Mouse (Mus musculus): ENCODE results near the gene Rpp30. TPM values are rescaled to one million over a fixed set of nuclear protein-coding genes. Genes with fewer than 3 reads are reported as not detected.

Gene Rpp30
- polyA plus RNA-seq, 1 experiment, result 23.5 TPM

DNA sequence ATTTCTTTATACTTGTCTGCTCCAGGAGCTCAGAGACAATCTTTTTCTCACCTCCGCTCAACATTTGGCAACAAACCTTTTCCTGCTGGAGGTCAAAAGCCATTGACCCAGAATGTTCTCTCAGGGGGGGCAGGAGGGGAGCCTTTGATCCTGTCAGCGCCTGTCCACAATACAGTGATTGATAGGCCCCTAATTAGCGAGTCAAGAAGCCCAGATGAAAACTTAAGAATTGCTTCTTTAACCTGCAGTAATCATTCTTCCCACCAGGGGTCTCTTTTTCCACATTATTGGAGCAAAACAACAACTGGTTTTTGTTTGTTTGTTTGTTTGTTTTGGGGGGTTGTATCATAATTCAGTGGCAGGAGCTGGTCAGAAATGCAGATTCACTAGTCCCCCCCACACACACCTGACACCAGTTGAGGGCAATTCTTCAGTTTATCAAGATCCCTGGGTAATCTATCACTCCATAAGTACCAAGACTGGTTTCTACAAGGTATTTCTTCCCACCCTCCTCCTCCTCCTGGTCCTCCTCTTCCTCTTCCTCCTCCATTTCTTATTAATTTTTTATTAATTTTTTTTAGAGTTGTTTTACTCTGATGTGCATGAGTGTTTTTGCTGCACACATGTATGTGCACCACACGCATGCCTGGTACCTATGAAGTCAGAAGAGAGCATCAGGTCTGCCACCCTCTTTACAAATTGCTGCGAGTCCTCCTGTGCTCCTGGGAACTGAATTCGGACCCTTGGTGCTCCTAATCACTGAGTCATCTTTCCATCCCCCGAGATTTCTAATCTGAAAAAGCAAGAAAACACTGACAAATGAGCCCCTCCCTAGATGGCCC lies 27.8 kb downstream of the Rpp30 start:
- Histone ChIP-seq H3K4me3 (ENCODE audit: control insufficient read depth, low read depth, low read length) (no peak overlapping the region), H3K27me3 (ENCODE audit: control insufficient read depth, insufficient read depth, low read length) (no peaks in the 10 kb centered on the region), H3K36me3 (ENCODE audit: control insufficient read depth, insufficient read depth, low read length) (no peaks in the 10 kb centered on the region), H3K27ac (ENCODE audit: control insufficient read depth, insufficient read depth, low read depth, low read length) (no peak overlapping the region), H3K4me1 (ENCODE audit: control insufficient read depth, insufficient read depth, low read length) (peaks cover 6% of the 10 kb centered on the region)
- TF ChIP-seq CTCF (IDR thresholded peaks at IDR 0.05; ENCODE audit: control insufficient read depth, insufficient read depth, insufficient replicate concordance, low read depth, low read length) (no peak), POLR2A (IDR thresholded peaks at IDR 0.05; ENCODE audit: control insufficient read depth, low read depth, low read length) (no peak)

DNA sequence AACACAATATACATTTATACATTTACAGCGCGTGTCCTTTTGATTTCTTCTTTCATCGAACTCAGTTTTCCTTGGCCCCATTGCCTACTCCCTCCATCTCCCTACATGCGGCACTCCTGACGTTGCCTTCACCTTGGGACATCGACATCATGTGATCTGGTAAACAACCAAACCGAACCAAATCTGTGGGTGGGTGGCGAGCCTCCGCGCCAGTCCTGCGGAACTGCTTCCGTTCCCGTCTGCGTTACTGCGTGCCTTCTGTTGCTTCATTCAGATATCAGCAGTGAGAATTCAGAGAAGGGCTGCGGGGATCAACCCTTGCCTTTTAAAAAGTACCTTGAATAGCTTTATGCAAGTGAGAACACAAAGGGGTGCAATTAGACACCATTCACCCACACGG lies 28.5 kb downstream of the Rpp30 start:
- Histone ChIP-seq H3K4me1 (ENCODE audit: control insufficient read depth, insufficient read depth, low read length) (peaks cover 6% of the 10 kb centered on the region), H3K4me3 (ENCODE audit: control insufficient read depth, low read depth, low read length) (no peak overlapping the region)

DNA sequence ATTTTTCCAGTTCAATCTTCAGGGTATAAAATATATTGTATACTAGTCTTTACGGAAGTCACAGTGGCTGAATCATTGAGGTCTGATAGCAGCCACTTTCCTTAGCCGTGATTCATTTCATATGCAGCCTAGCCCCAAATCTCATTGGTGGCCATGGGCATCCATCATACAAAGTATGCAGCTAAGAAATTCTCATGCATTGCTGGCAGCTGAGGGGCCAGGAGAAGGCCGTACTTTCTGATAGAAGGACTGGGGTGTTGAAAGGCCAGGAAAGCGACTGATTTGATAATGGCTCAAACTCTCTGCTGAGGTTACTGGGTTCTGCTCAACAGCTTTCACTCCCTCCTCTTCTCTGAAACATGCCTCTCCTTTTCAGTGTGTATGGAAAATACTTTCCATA lies 32.7 kb downstream of the Rpp30 start:
- no peak overlapping the region for H3K4me3 ChIP-seq (ENCODE audit: control insufficient read depth, low read depth, low read length)
- H3K4me1 ChIP-seq (ENCODE audit: control insufficient read depth, insufficient read depth, low read length), result no peaks in the 10 kb centered on the region; the same call in 1 of the 2 replicates
- no peak overlapping the region for H3K27ac ChIP-seq (ENCODE audit: control insufficient read depth, insufficient read depth, low read depth, low read length)
- no peaks in the 10 kb centered on the region for H3K36me3 ChIP-seq (ENCODE audit: control insufficient read depth, insufficient read depth, low read length)
- TF ChIP-seq POLR2A (IDR thresholded peaks at IDR 0.05; ENCODE audit: control insufficient read depth, low read depth, low read length) (no peak), CTCF (IDR thresholded peaks at IDR 0.05; ENCODE audit: control insufficient read depth, insufficient read depth, insufficient replicate concordance, low read depth, low read length) (no peak)
- H3K27me3 ChIP-seq (ENCODE audit: control insufficient read depth, insufficient read depth, low read length), result no peaks in the 10 kb centered on the region

More for the DNA sequence above, 28.5 kb downstream of the Rpp30 start:
- no peaks in the 10 kb centered on the region for H3K36me3 ChIP-seq (ENCODE audit: control insufficient read depth, insufficient read depth, low read length)
- TF ChIP-seq CTCF (IDR thresholded peaks at IDR 0.05; ENCODE audit: control insufficient read depth, insufficient read depth, insufficient replicate concordance, low read depth, low read length) (no peak), POLR2A (IDR thresholded peaks at IDR 0.05; ENCODE audit: control insufficient read depth, low read depth, low read length) (no peak)
- H3K27ac ChIP-seq (ENCODE audit: control insufficient read depth, insufficient read depth, low read depth, low read length), result no peak overlapping the region
- no peaks in the 10 kb centered on the region for H3K27me3 ChIP-seq (ENCODE audit: control insufficient read depth, insufficient read depth, low read length)

DNA sequence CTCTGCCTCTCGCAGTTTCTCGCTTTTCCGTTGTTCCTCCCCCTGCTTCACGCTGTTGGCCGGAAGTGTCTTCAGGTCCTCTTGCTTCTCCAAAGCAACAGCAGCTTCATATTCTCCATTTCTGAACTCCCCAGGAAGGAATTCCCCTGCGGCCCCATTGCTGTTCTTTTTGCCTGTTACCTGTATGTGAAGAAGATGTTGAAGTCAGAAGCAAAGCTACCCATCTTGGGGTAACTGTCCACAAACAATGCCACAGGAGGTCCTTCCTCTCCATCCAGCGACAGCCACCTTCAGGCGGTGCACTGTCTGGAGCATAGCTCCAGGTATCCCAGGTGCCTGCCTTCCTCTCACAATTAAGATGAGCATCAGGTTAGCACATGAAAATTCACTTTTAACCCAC lies 35.7 kb downstream of the Rpp30 start:
- H3K36me3 ChIP-seq (ENCODE audit: control insufficient read depth, insufficient read depth, low read length), result no peaks in the 10 kb centered on the region
- H3K27me3 ChIP-seq (ENCODE audit: control insufficient read depth, insufficient read depth, low read length), result no peaks in the 10 kb centered on the region
- TF ChIP-seq CTCF (IDR thresholded peaks at IDR 0.05; ENCODE audit: control insufficient read depth, insufficient read depth, insufficient replicate concordance, low read depth, low read length) (no peak), POLR2A (IDR thresholded peaks at IDR 0.05; ENCODE audit: control insufficient read depth, low read depth, low read length) (no peak)
- no peak overlapping the region for H3K4me3 ChIP-seq (ENCODE audit: control insufficient read depth, low read depth, low read length)
- H3K4me1 ChIP-seq (ENCODE audit: control insufficient read depth, insufficient read depth, low read length), result no peaks in the 10 kb centered on the region; the same call in 1 of the 2 replicates
- H3K27ac ChIP-seq (ENCODE audit: control insufficient read depth, insufficient read depth, low read depth, low read length), result no peak overlapping the region

DNA sequence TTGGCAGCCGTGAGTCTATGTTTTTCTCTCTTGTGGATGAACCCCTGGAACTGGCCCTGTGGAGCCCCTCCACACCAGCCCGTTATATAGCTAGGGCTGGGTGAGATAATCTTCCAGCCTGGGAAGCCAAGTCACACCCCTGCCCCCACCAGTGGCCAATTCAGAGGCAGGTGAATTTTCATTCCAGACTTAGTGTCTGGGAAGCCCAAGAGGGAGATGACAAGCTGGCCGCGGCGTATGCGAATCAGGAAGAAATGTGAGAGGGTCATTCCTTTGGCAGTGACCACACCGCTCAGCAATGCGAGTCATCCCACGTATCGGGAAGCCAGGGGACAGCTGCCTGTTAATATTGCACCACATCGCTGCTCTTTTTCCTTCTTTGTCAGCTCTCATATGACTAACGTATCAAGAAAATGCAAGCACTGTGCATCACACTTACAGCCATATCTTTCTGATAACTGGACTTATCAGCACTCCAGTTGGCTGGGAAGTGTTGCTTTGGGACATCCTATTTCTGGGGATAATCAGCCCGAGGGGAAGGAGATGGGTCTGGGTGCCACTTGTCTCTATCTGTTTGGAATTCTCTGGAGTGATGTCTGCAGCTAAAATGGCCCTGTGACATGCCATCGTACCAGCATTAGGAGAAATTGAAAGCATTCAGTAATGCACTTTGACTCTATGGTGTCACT lies 36.4 kb downstream of the Rpp30 start, which contains the start of gene Ankrd1:
TSS of gene Ankrd1 (minus strand) at position 317 of the 689 bp plus-strand sequence.
- Histone ChIP-seq H3K4me3 (ENCODE audit: control insufficient read depth, low read depth, low read length) (no peak within 1 kb of the TSS), H3K36me3 (ENCODE audit: control insufficient read depth, insufficient read depth, low read length) (no peaks in the 10 kb centered on the region), H3K4me1 (ENCODE audit: control insufficient read depth, insufficient read depth, low read length) (no peaks in the 10 kb centered on the region; the same call in 1 of the 2 replicates), H3K27ac (ENCODE audit: control insufficient read depth, insufficient read depth, low read depth, low read length) (no peak within 1 kb of the TSS), H3K27me3 (ENCODE audit: control insufficient read depth, insufficient read depth, low read length) (no peaks in the 10 kb centered on the region)
- TF ChIP-seq CTCF (IDR thresholded peaks at IDR 0.05; ENCODE audit: control insufficient read depth, insufficient read depth, insufficient replicate concordance, low read depth, low read length), result no peak
- TF ChIP-seq POLR2A (IDR thresholded peaks at IDR 0.05; ENCODE audit: control insufficient read depth, low read depth, low read length), result no peak

DNA sequence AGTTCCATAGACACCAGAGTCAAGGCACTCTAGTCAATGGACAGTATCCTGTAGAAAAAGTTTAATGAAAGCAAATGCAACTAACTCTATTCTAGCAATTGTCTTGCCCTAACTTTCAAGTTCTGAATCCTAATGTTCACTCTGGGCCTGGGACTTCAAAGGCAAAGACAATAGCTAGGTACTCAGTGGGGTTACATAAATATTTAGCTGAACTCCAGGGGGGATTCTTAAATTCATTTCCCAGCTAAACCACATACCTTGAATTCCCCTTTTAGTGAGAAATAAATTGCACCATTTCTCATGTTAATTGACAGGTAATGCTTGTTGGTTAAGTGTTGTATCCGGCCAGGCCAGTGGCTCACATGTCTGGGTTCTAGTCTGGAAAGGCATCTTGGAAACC lies 40.7 kb downstream of the Rpp30 start:
- no peaks in the 10 kb centered on the region for H3K27me3 ChIP-seq (ENCODE audit: control insufficient read depth, insufficient read depth, low read length)
- TF ChIP-seq CTCF (IDR thresholded peaks at IDR 0.05; ENCODE audit: control insufficient read depth, insufficient read depth, insufficient replicate concordance, low read depth, low read length) (no peak), POLR2A (IDR thresholded peaks at IDR 0.05; ENCODE audit: control insufficient read depth, low read depth, low read length) (no peak)
- H3K4me3 ChIP-seq (ENCODE audit: control insufficient read depth, low read depth, low read length), result no peak overlapping the region
- peaks cover 3% of the 10 kb centered on the region for H3K4me1 ChIP-seq (ENCODE audit: control insufficient read depth, insufficient read depth, low read length)
- no peaks in the 10 kb centered on the region for H3K36me3 ChIP-seq (ENCODE audit: control insufficient read depth, insufficient read depth, low read length)
- no peak overlapping the region for H3K27ac ChIP-seq (ENCODE audit: control insufficient read depth, insufficient read depth, low read depth, low read length)

DNA sequence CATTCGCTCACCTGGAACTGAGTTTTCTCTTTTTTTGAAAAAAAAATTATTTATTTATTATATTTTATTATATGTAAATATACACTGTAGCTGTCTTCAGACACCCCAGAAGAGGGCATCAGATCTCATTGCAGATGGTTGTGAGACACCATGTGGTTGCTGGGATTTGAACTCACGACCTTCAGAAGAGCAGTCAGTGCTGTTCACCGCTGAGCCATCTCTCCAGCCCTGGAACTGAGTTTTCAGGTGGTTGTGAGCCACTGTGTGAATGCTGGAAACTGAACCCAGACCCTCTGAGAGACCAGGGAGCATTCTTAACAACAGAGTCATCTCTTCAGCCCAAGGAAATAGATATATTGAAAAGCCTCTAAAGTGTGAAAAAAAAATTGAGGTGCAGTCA lies 44.9 kb downstream of the Rpp30 start:
- H3K36me3 ChIP-seq (ENCODE audit: control insufficient read depth, insufficient read depth, low read length), result no peaks in the 10 kb centered on the region
- no peak overlapping the region for H3K27ac ChIP-seq (ENCODE audit: control insufficient read depth, insufficient read depth, low read depth, low read length)
- H3K4me1 ChIP-seq (ENCODE audit: control insufficient read depth, insufficient read depth, low read length), result peaks cover 8% of the 10 kb centered on the region
- no peak overlapping the region for H3K4me3 ChIP-seq (ENCODE audit: control insufficient read depth, low read depth, low read length)
- no peaks in the 10 kb centered on the region for H3K27me3 ChIP-seq (ENCODE audit: control insufficient read depth, insufficient read depth, low read length)
- no peak for TF ChIP-seq CTCF (IDR thresholded peaks at IDR 0.05; ENCODE audit: control insufficient read depth, insufficient read depth, insufficient replicate concordance, low read depth, low read length)
- TF ChIP-seq POLR2A (IDR thresholded peaks at IDR 0.05; ENCODE audit: control insufficient read depth, low read depth, low read length), result no peak

All from testis, adult 2 months (tissue).